Mouse (Mus musculus): ENCODE results near the gene Atp6v0c. TPM values are rescaled to one million over a fixed set of nuclear protein-coding genes. Genes with fewer than 3 reads are reported as not detected.

The Atp6v0c gene
- polyA plus RNA-seq, 2 experiments, result 487 to 522 TPM

DNA sequence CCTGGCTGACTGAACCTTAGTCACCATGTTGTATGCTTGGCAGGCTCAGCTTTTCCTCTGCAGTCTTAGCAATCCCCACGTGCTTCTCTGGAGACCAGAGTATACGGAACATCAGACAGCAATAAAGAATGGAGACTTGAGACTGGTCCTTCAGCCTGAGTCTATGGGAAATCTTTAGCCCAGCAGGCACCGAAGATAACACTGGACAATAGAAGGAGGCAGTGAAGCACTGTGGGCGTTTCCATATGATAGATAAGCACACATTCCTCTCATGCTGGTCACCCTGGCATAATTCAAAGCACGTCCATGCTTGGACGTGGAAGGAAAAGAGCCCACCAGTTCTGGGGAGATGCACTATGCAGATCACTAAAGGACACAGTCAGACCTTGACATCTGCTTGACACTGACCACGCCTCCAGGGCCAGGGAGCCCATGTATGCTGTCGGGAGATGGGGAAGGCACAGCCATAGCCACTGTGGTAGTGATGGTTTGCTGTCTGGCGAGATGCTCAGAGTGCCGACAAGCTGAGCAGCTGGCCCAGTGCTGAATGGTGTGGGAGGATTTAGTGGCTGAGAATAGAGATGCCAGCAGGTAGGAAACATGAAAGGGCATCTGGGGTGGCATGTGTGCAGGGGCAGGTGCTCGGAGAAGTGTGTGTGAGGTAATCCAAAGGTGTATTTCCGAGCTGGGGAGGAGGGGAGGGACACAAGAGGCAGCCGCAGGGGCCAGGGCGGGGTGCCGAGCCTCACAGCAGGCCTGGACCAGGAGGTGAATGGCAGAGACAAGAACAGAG, 27.7 kb upstream of the Atp6v0c start:
- Histone ChIP-seq H3K9me3 (ENCODE audit: control insufficient read depth, low read length) (no peaks in the 10 kb centered on the region), H3K36me3 (ENCODE audit: control insufficient read depth, insufficient read depth, low read length) (no peaks in the 10 kb centered on the region), H3K27ac (replicated peaks; ENCODE audit: low read depth, low read length) (no peak overlapping the region), H3K4me3 (replicated peaks; ENCODE audit: low read length) (no peak overlapping the region), H3K4me2 (replicated peaks; ENCODE audit: low read depth, low read length, severe bottlenecking) (no peak overlapping the region), H3K9ac (ENCODE audit: low read depth, low read length, severe bottlenecking) (no peak overlapping the region), H3K4me1 (ENCODE audit: control insufficient read depth, insufficient read depth, low read length) (no peaks in the 10 kb centered on the region), H3K27me3 (ENCODE audit: control insufficient read depth, insufficient read depth, low read length) (no peaks in the 10 kb centered on the region)
- DNase-seq (ENCODE audit: low spot score), result no peak
- WGBS, result 71% methylated on average over 15 of the region's 15 CpGs
- no peak for TF ChIP-seq POLR2A (IDR thresholded peaks at IDR 0.05; ENCODE audit: borderline replicate concordance, extremely low read depth, insufficient read depth, insufficient read length)
- ATAC-seq (ENCODE audit: low FRiP score, low read depth), result no peak

- H3K27ac ChIP-seq (replicated peaks; ENCODE audit: low read depth, low read length), result no peak overlapping the region
- no peak for DNase-seq (ENCODE audit: low spot score)
- WGBS, result 71% methylated on average over 2 of the region's 2 CpGs
- H3K9ac ChIP-seq (ENCODE audit: low read depth, low read length, severe bottlenecking), result no peak overlapping the region
- no peak for TF ChIP-seq POLR2A (IDR thresholded peaks at IDR 0.05; ENCODE audit: borderline replicate concordance, extremely low read depth, insufficient read depth, insufficient read length)
- no peaks in the 10 kb centered on the region for H3K36me3 ChIP-seq (ENCODE audit: control insufficient read depth, insufficient read depth, low read length)
- no peak for ATAC-seq (ENCODE audit: low FRiP score, low read depth)
- no peaks in the 10 kb centered on the region for H3K4me1 ChIP-seq (ENCODE audit: control insufficient read depth, insufficient read depth, low read length)
- no peaks in the 10 kb centered on the region for H3K9me3 ChIP-seq (ENCODE audit: control insufficient read depth, low read length)
- H3K27me3 ChIP-seq (ENCODE audit: control insufficient read depth, insufficient read depth, low read length), result no peaks in the 10 kb centered on the region
- no peak overlapping the region for H3K4me2 ChIP-seq (replicated peaks; ENCODE audit: low read depth, low read length, severe bottlenecking)
- H3K4me3 ChIP-seq (replicated peaks; ENCODE audit: low read length), result no peak overlapping the region
Measured at GRCm38 (mm10) chr17:24195349-24195748, 25.8 kb upstream of the Atp6v0c start.

DNA sequence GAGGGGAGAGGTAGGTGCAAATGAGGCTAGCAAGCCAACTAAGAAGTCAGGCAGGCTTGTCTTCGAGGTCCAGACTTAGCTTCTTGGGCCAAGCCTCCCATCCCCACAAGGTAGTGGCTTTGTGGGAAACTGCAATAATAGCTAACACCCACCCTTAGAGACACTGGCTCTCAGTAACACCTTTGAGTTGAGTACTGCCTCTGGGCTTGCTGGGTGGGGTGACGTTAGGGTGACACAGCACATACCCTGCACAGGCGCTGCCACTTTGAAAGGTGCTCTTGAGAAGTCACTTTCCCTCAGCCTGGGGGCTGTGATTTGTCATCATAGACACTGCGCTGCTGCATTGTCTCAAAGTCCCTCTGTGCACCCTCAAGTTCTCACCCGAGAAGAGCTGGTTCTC, 24.3 kb upstream of the Atp6v0c start:
- H3K9me3 ChIP-seq (ENCODE audit: control insufficient read depth, low read length), result no peaks in the 10 kb centered on the region
- no peak overlapping the region for H3K4me3 ChIP-seq (replicated peaks; ENCODE audit: low read length)
- H3K36me3 ChIP-seq (ENCODE audit: control insufficient read depth, insufficient read depth, low read length), result 0 out of 2 replicates have a peak, but pooled peaks cover 3% of the 10 kb centered on the region
- no peak for TF ChIP-seq POLR2A (IDR thresholded peaks at IDR 0.05; ENCODE audit: borderline replicate concordance, extremely low read depth, insufficient read depth, insufficient read length)
- DNase-seq (ENCODE audit: low spot score) (no peak), ATAC-seq (ENCODE audit: low FRiP score, low read depth) (no peak)
- 65% methylated on average over 5 of the region's 5 CpGs for WGBS
- H3K9ac ChIP-seq (ENCODE audit: low read depth, low read length, severe bottlenecking), result no peak overlapping the region
- no peaks in the 10 kb centered on the region for H3K4me1 ChIP-seq (ENCODE audit: control insufficient read depth, insufficient read depth, low read length)
- H3K27me3 ChIP-seq (ENCODE audit: control insufficient read depth, insufficient read depth, low read length), result no peaks in the 10 kb centered on the region
- no peak overlapping the region for H3K27ac ChIP-seq (replicated peaks; ENCODE audit: low read depth, low read length)
- no peak overlapping the region for H3K4me2 ChIP-seq (replicated peaks; ENCODE audit: low read depth, low read length, severe bottlenecking)

DNA sequence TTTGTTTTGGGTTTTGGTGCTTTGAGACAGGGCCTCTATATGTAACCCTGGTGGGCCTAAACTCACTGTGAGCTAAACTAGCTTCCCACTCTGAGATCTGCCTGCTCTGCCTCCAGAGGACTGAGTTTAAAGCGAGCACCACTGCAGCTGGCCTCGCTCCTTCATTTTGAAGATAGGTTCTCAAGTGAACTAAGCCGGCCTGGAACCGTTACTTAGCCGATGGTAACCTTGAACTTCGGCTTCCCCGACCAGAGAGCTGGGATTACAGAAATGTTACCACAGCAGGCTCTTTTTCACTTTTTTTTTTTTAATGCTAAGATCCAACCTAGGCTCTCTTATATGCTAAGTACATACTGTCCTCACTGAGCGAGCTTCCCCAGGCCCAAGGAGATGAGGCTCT, 23.8 kb upstream of the Atp6v0c start:
- no peak for TF ChIP-seq POLR2A (IDR thresholded peaks at IDR 0.05; ENCODE audit: borderline replicate concordance, extremely low read depth, insufficient read depth, insufficient read length)
- Histone ChIP-seq H3K9me3 (ENCODE audit: control insufficient read depth, low read length) (no peaks in the 10 kb centered on the region), H3K27ac (replicated peaks; ENCODE audit: low read depth, low read length) (no peak overlapping the region), H3K4me2 (replicated peaks; ENCODE audit: low read depth, low read length, severe bottlenecking) (no peak overlapping the region), H3K9ac (ENCODE audit: low read depth, low read length, severe bottlenecking) (no peak overlapping the region), H3K36me3 (ENCODE audit: control insufficient read depth, insufficient read depth, low read length) (0 out of 2 replicates have a peak, but pooled peaks cover 5% of the 10 kb centered on the region), H3K27me3 (ENCODE audit: control insufficient read depth, insufficient read depth, low read length) (no peaks in the 10 kb centered on the region), H3K4me1 (ENCODE audit: control insufficient read depth, insufficient read depth, low read length) (no peaks in the 10 kb centered on the region), H3K4me3 (replicated peaks; ENCODE audit: low read length) (no peak overlapping the region)
- no peak for ATAC-seq (ENCODE audit: low FRiP score, low read depth)
- WGBS, result 79% methylated on average over 8 of the region's 8 CpGs
- DNase-seq (ENCODE audit: low spot score), result no peak

- Histone ChIP-seq H3K4me1 (ENCODE audit: control insufficient read depth, insufficient read depth, low read length) (no peaks in the 10 kb centered on the region), H3K9ac (ENCODE audit: low read depth, low read length, severe bottlenecking) (no peak overlapping the region), H3K36me3 (ENCODE audit: control insufficient read depth, insufficient read depth, low read length) (0 out of 2 replicates have a peak, but pooled peaks cover 9% of the 10 kb centered on the region), H3K27me3 (ENCODE audit: control insufficient read depth, insufficient read depth, low read length) (no peaks in the 10 kb centered on the region), H3K4me3 (replicated peaks; ENCODE audit: low read length) (no peak overlapping the region), H3K4me2 (replicated peaks; ENCODE audit: low read depth, low read length, severe bottlenecking) (no peak overlapping the region), H3K9me3 (ENCODE audit: control insufficient read depth, low read length) (no peaks in the 10 kb centered on the region), H3K27ac (replicated peaks; ENCODE audit: low read depth, low read length) (no peak overlapping the region)
- TF ChIP-seq POLR2A (IDR thresholded peaks at IDR 0.05; ENCODE audit: borderline replicate concordance, extremely low read depth, insufficient read depth, insufficient read length), result no peak
- WGBS, result 61% methylated on average over 8 of the region's 8 CpGs
- no peak for ATAC-seq (ENCODE audit: low FRiP score, low read depth)
- no peak for DNase-seq (ENCODE audit: low spot score)
Measured at GRCm38 (mm10) chr17:24192848-24193247, 23.3 kb upstream of the Atp6v0c start.
